Comparison of ENCODE assay signal across 8 mouse cellular contexts in the genomic region with DNA sequence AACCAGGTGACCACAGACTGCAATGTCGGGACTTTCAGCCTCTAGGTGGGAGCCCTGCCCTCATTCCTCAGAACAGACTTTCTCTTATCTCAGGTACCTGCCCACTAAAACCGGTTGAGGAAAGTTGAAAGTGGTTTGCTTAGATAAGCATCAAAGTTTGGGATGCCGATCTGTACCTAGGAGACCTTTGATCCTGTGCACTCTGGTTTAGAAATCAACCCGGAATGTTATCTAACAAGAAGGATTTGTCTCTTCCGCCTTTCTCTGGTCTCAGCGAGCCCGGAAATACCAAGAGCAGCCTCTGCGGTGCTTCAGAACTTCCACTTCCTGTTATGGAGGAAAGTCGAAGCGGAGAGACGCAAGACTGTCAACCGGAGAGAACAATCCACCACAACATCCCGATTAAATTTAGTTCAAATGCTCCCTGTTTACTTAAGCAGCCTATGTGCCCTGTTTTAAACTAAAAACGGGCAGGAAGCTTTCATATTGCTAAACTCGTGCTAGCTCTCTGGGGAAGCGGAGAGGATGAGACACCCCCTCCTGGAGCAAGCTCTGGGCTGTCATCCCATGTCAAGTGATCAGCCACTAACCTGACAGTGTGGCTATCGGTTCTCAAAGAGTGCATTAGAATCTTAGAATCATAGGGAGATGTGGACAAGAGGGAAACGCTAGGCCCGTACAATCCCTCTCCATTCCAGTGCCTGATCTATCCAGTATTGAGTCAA. TPM values are rescaled to one million over a fixed set of nuclear protein-coding genes. Genes with fewer than 3 reads are reported as not detected.
A peak's percentile ranks its signal among the peaks of the same experiment; 100 is the strongest.
DNase-seq lines count a peak whose midpoint lies in the region; ATAC-seq and TF ChIP-seq lines count a peak whose summit lies in the region.

No protein-coding gene starts in this region.

- no peak overlapping the region for H3K4me3 ChIP-seq in heart, embryonic 11.5 days (ENCODE audit: low read depth, low read length)
- peak overlapping the region; percentile 8; the same call in 1 of the 2 replicates for H3K4me3 ChIP-seq in liver, embryonic 12.5 days
- peak overlapping the region; percentile 3; the same call in 1 of the 2 replicates for H3K4me3 ChIP-seq in small intestine, adult 2 months (ENCODE audit: low read depth, low read length)

- no peaks in the 10 kb centered on the region for H3K36me3 ChIP-seq in heart, embryonic 11.5 days (ENCODE audit: control insufficient read depth, insufficient read depth, low read length)
- no peaks in the 10 kb centered on the region for H3K36me3 ChIP-seq in liver, embryonic 12.5 days
- no peaks in the 10 kb centered on the region for H3K36me3 ChIP-seq in small intestine, adult 2 months (ENCODE audit: control insufficient read depth, insufficient read depth, low read length)

- DNase-seq in heart, adult 18-20 months, result peak; percentile 44 to 64
- DNase-seq in heart, postnatal 4 days, result no peak
- no peak for DNase-seq in layer of hippocampus, adult 18-20 months (ENCODE audit: low spot score in 2 of 2)

- ATAC-seq in heart, embryonic 11.5 days (replicated peaks; ENCODE audit: insufficient number of reproducible peaks, low FRiP score, low TSS enrichment), result no peak
- ATAC-seq in liver, embryonic 12.5 days, result peak; percentile 65
- no peak for ATAC-seq in cerebellum, adult (ENCODE audit: insufficient number of reproducible peaks, low FRiP score, low TSS enrichment)
- no peak for ATAC-seq in frontal cortex, adult (ENCODE audit: low TSS enrichment)

- H3K27me3 ChIP-seq in heart, embryonic 11.5 days (ENCODE audit: control insufficient read depth, insufficient read depth, low read length), result no peaks in the 10 kb centered on the region; the same call in 1 of the 2 replicates
- H3K27me3 ChIP-seq in liver, embryonic 12.5 days (replicated peaks), result no peaks in the 10 kb centered on the region
- no peaks in the 10 kb centered on the region for H3K27me3 ChIP-seq in small intestine, adult 2 months (ENCODE audit: control insufficient read depth, insufficient read depth, low read length)

- no peak overlapping the region for H3K9ac ChIP-seq in heart, embryonic 11.5 days (ENCODE audit: low read depth, low read length)
- no peak overlapping the region for H3K9ac ChIP-seq in liver, embryonic 12.5 days

- H3K4me1 ChIP-seq in heart, embryonic 11.5 days (ENCODE audit: control insufficient read depth, insufficient read depth, low read length), result no peaks in the 10 kb centered on the region
- 0 out of 2 replicates have a peak, but pooled peaks cover 6% of the 10 kb centered on the region for H3K4me1 ChIP-seq in liver, embryonic 12.5 days
- peaks cover 2% of the 10 kb centered on the region; the same call in 1 of the 2 replicates for H3K4me1 ChIP-seq in small intestine, adult 2 months (ENCODE audit: control insufficient read depth, insufficient read depth, insufficient read length, low read length)

- TF ChIP-seq CTCF in small intestine, adult 2 months (IDR thresholded peaks at IDR 0.05; ENCODE audit: extremely low read depth, insufficient read length, insufficient replicate concordance, low read depth, low read length), result no peak

- H3K4me2 ChIP-seq in heart, embryonic 11.5 days, result peak overlapping the region; percentile 9; the same call in 1 of the 2 replicates
- H3K4me2 ChIP-seq in liver, embryonic 12.5 days, result peak overlapping the region; percentile 35

- TF ChIP-seq POLR2A in small intestine, adult 2 months (IDR thresholded peaks at IDR 0.05; ENCODE audit: low read depth, low read length), result no peak

- peak overlapping the region; percentile 65 for H3K27ac ChIP-seq in heart, embryonic 11.5 days (ENCODE audit: low read depth, low read length)
- peak overlapping the region; percentile 15 for H3K27ac ChIP-seq in liver, embryonic 12.5 days
- H3K27ac ChIP-seq in small intestine, adult 2 months (ENCODE audit: insufficient read depth, low read depth, low read length), result peak overlapping the region; percentile 23; the same call in 1 of the 2 replicates

- 57% methylated on average over 19 of the region's 19 CpGs for WGBS in heart, embryonic 11.5 days (ENCODE audit: insufficient replicate concordance)
- WGBS in liver, embryonic 12.5 days (ENCODE audit: insufficient replicate concordance), result 36% methylated on average over 19 of the region's 19 CpGs
- WGBS in small intestine, adult 2 months, result 42% methylated on average over 19 of the region's 19 CpGs

- H3K9me3 ChIP-seq in heart, embryonic 11.5 days (replicated peaks; ENCODE audit: control insufficient read depth, low read length), result no peaks in the 10 kb centered on the region
- no peaks in the 10 kb centered on the region for H3K9me3 ChIP-seq in liver, embryonic 12.5 days (replicated peaks)

RNA-seq across cellular contexts. Expression of gene Hmcn1, which starts 32.0 kb away (rescaled TPM):
- total RNA-seq in heart, adult 18-20 months (2021), result 10 to 100 TPM; 14.7 to 15.8 TPM
- 10 to 100 TPM; 76.6 to 87.1 TPM for total RNA-seq in heart, postnatal 4 days (2021)
- 18.0 and 24.8 TPM in 2 replicates for polyA plus RNA-seq in heart, embryonic 11.5 days (2014; fragmentation: Nextera tagmentation; extraction: Ambion mirVana)
- 4.8 and 5.3 TPM in 2 replicates for polyA plus RNA-seq in liver, embryonic 12.5 days (2016; fragmentation: Nextera tagmentation; extraction: Ambion mirVana)
- polyA plus RNA-seq in small intestine, adult 2 months (2012; rRNA removed), result 1.9 and 2.6 TPM in 2 replicates
- 1 to 10 TPM; 1.5 to 2.1 TPM for total RNA-seq in layer of hippocampus, adult 18-20 months (2021)

Comparison
In these comparisons a context has a peak if more than half of its experiments do, and no peak if none do; other contexts are left out.
1. DNase-seq: peak in heart, adult 18-20 months (2 of 2); none in heart, postnatal 4 days (single experiment) and layer of hippocampus, adult 18-20 months (0 of 2).
2. H3K27ac ChIP-seq: peak in every context shown above with its lines; median percentile 65 in heart, embryonic 11.5 days; 23 in small intestine, adult 2 months; 15 in liver, embryonic 12.5 days.
3. RNA of gene Hmcn1, which starts 32.0 kb away (total RNA-seq): 76.6 to 87.1 TPM in heart, postnatal 4 days and 14.7 to 15.8 TPM in heart, adult 18-20 months; 1.5 to 2.1 TPM in layer of hippocampus, adult 18-20 months; every median in the first group is over 4 times any median in the second.